21 mouse cellular contexts compared by ENCODE assay signal in genomic region chr4:153335301-153335799, GRCm38 (mm10).
DNase-seq lines count a peak whose midpoint lies in the region; ATAC-seq lines count a peak whose summit lies in the region.
"Had no signal": no experiment of that assay in that cellular context is flagged by ENCODE, and none has a peak within 500 bp of the region (broad histone marks: within the 10 kb centered on the region; RNA-seq: fewer than 3 reads in every experiment).

No protein-coding gene starts in this region.

- no peaks in the 10 kb centered on the region for H3K36me3 ChIP-seq in forebrain, embryonic 15.5 days
- no peaks in the 10 kb centered on the region for H3K36me3 ChIP-seq in forebrain, embryonic 16.5 days (ENCODE audit: control insufficient read depth, insufficient read depth)
- H3K36me3 ChIP-seq: embryonic facial prominence, embryonic 12.5 days; intestine, embryonic 15.5 days; limb, embryonic 10.5 days; liver, embryonic 15.5 days; neural tube, embryonic 12.5 days had no signal

- no peak overlapping the region for H3K4me3 ChIP-seq in forebrain, embryonic 15.5 days
- no peak overlapping the region for H3K4me3 ChIP-seq in forebrain, embryonic 16.5 days (replicated peaks; ENCODE audit: low read length)
- H3K4me3 ChIP-seq: embryonic facial prominence, embryonic 12.5 days; erythroblast, embryonic 14.5 days; intestine, embryonic 15.5 days; limb, embryonic 10.5 days; liver, embryonic 15.5 days; neural tube, embryonic 12.5 days had no signal

- H3K4me2 ChIP-seq in forebrain, embryonic 15.5 days (replicated peaks), result no peak overlapping the region
- no peak overlapping the region for H3K4me2 ChIP-seq in forebrain, embryonic 16.5 days (ENCODE audit: low read length)
- H3K4me2 ChIP-seq: embryonic facial prominence, embryonic 12.5 days; hindbrain, embryonic 14.5 days; intestine, embryonic 15.5 days; liver, embryonic 15.5 days; neural tube, embryonic 12.5 days had no signal

- 59% methylated on average over 15 of the region's 15 CpGs for WGBS in forebrain, embryonic 15.5 days
- 54% methylated on average over 15 of the region's 15 CpGs for WGBS in forebrain, embryonic 16.5 days

- DNase-seq in left cerebral cortex, postnatal 14 days (ENCODE audit: low spot score in 2 of 2), result peak; percentile 9 to 50
- no peak for DNase-seq in left cerebral cortex, postnatal 10 days (ENCODE audit: extremely low spot score in 1 of 2, low spot score in 2 of 2)
- peak; percentile 27 for DNase-seq in retina, postnatal 1 day
- no peak for DNase-seq in retina, embryonic 14.5 days (ENCODE audit: low spot score)
- DNase-seq in gastrocnemius, postnatal 36 days, result no peak
- DNase-seq: adrenal gland, postnatal 25 days; cerebellum, adult 11 months; kidney, adult 8-10 months; kidney, postnatal 10 days; liver; lung, postnatal 4 days; right cerebral cortex, postnatal 25 days had no signal

- 0 out of 2 replicates have a peak overlapping the region, but pooled peaks have one; percentile 3 for H3K27ac ChIP-seq in forebrain, embryonic 15.5 days (replicated peaks)
- H3K27ac ChIP-seq in forebrain, embryonic 16.5 days (ENCODE audit: low read length), result no peak overlapping the region
- H3K27ac ChIP-seq: embryonic facial prominence, embryonic 12.5 days; hindbrain, embryonic 14.5 days; intestine, embryonic 15.5 days; limb, embryonic 10.5 days; liver, embryonic 15.5 days; neural tube, embryonic 12.5 days had no signal

- no peak overlapping the region for H3K9ac ChIP-seq in forebrain, embryonic 15.5 days (replicated peaks)
- no peak overlapping the region for H3K9ac ChIP-seq in forebrain, embryonic 16.5 days (replicated peaks; ENCODE audit: low read depth, low read length)
- H3K9ac ChIP-seq: embryonic facial prominence, embryonic 12.5 days; hindbrain, embryonic 14.5 days; intestine, embryonic 15.5 days; liver, embryonic 15.5 days; neural tube, embryonic 12.5 days had no signal

- ATAC-seq in forebrain, embryonic 15.5 days (replicated peaks), result no peak
- no peak for ATAC-seq in forebrain, embryonic 16.5 days
- ATAC-seq: intestine, embryonic 15.5 days had no signal

- H3K4me1 ChIP-seq in forebrain, embryonic 15.5 days, result no peaks in the 10 kb centered on the region
- H3K4me1 ChIP-seq in forebrain, embryonic 16.5 days (replicated peaks; ENCODE audit: control insufficient read depth, insufficient read depth, low read length), result 0 out of 2 replicates have a peak, but pooled peaks cover 3% of the 10 kb centered on the region
- H3K4me1 ChIP-seq: embryonic facial prominence, embryonic 12.5 days; intestine, embryonic 15.5 days; limb, embryonic 10.5 days; liver, embryonic 15.5 days; neural tube, embryonic 12.5 days had no signal

- H3K9me3 ChIP-seq in forebrain, embryonic 15.5 days, result no peaks in the 10 kb centered on the region
- no peaks in the 10 kb centered on the region for H3K9me3 ChIP-seq in forebrain, embryonic 16.5 days (ENCODE audit: control insufficient read depth, low read length)
- H3K9me3 ChIP-seq: embryonic facial prominence, embryonic 12.5 days; intestine, embryonic 15.5 days; limb, embryonic 10.5 days; neural tube, embryonic 12.5 days had no signal

- intact Hi-C loops in left cerebral cortex, postnatal 14 days (cut with DNase I), result no loop called here
- intact Hi-C loops in left cerebral cortex, postnatal 10 days (cut with DNase I), result no loop called here
- intact Hi-C loops in gastrocnemius, postnatal 36 days (cut with DNase I), result loop anchor here (5.0 kb wide), 1 partner anchor 238 kb away; no protein-coding TSS in a partner anchor

- no peaks in the 10 kb centered on the region for H3K27me3 ChIP-seq in forebrain, embryonic 15.5 days
- H3K27me3 ChIP-seq in forebrain, embryonic 16.5 days (replicated peaks; ENCODE audit: control insufficient read depth, insufficient read depth, low read length), result no peaks in the 10 kb centered on the region
- H3K27me3 ChIP-seq: embryonic facial prominence, embryonic 12.5 days; intestine, embryonic 15.5 days; liver, embryonic 15.5 days; neural tube, embryonic 12.5 days had no signal

Comparison
In these comparisons a context has a peak if more than half of its experiments do, and no peak if none do; other contexts are left out.
1. DNase-seq: peak in left cerebral cortex, postnatal 14 days (2 of 2) and retina, postnatal 1 day (single experiment); none in left cerebral cortex, postnatal 10 days (0 of 2), retina, embryonic 14.5 days (single experiment) and gastrocnemius, postnatal 36 days (0 of 2).